Mouse (Mus musculus): ENCODE data around the gene Tekt1. TPM values are rescaled to one million over a fixed set of nuclear protein-coding genes. Genes with fewer than 3 reads are reported as not detected.
"Not testable (repeated sequence)": the region's sequence is repeated elsewhere in the genome, so short reads cannot be mapped to it uniquely, and the experiment has no call there.

Tekt1 gene
- polyA plus RNA-seq, 1 experiment from 2014 or later: 0.19 TPM

GRCm38 (mm10) chr11:72349652-72350051 lies 12.6 kb downstream of the Tekt1 start:
- no peak for ATAC-seq (ENCODE audit: insufficient number of reproducible peaks, insufficient read depth, low FRiP score, low read depth)
- Histone ChIP-seq H3K9ac (ENCODE audit: low read length) (no peak overlapping the region), H3K27ac (replicated peaks in 1 of 2; ENCODE audit: control insufficient read depth in 1 of 2, insufficient read depth in 1 of 2, low read depth in 2 of 2, low read length in 2 of 2) (no peak overlapping the region), H3K4me1 (ENCODE audit: control insufficient read depth in 2 of 2, insufficient read depth in 2 of 2, low read length in 2 of 2) (no peaks in the 10 kb centered on the region), H3K9me3 (ENCODE audit: control insufficient read depth, low read length) (no peaks in the 10 kb centered on the region), H3K4me2 (ENCODE audit: low read length) (no peak overlapping the region), H3K36me3 (ENCODE audit: control insufficient read depth, insufficient read depth, low read length) (no peaks in the 10 kb centered on the region), H3K27me3 (ENCODE audit: control insufficient read depth, insufficient read depth, low read length) (no peaks in the 10 kb centered on the region), H3K4me3 (ENCODE audit: control insufficient read depth in 1 of 2, insufficient read depth in 1 of 2, low read depth in 1 of 2, low read length in 2 of 2) (no peak overlapping the region)
- WGBS: 72% methylated on average over 4 of the region's 4 CpGs

GRCm38 (mm10) chr11:72349016-72349415 lies 13.2 kb downstream of the Tekt1 start:
- no peaks in the 10 kb centered on the region for H3K9me3 ChIP-seq (ENCODE audit: control insufficient read depth, low read length)
- no peaks in the 10 kb centered on the region for H3K36me3 ChIP-seq (ENCODE audit: control insufficient read depth, insufficient read depth, low read length)
- no peaks in the 10 kb centered on the region for H3K4me1 ChIP-seq (ENCODE audit: control insufficient read depth in 2 of 2, insufficient read depth in 2 of 2, low read length in 2 of 2)
- ATAC-seq (ENCODE audit: insufficient number of reproducible peaks, insufficient read depth, low FRiP score, low read depth): no peak
- WGBS: 53% methylated on average over 8 of the region's 8 CpGs
- no peaks in the 10 kb centered on the region for H3K27me3 ChIP-seq (ENCODE audit: control insufficient read depth, insufficient read depth, low read length)
- no peak overlapping the region for H3K4me3 ChIP-seq (ENCODE audit: control insufficient read depth in 1 of 2, insufficient read depth in 1 of 2, low read depth in 1 of 2, low read length in 2 of 2)
- H3K4me2 ChIP-seq (ENCODE audit: low read length): no peak overlapping the region
- H3K27ac ChIP-seq (replicated peaks in 1 of 2; ENCODE audit: control insufficient read depth in 1 of 2, insufficient read depth in 1 of 2, low read depth in 2 of 2, low read length in 2 of 2): no peak overlapping the region
- no peak overlapping the region for H3K9ac ChIP-seq (ENCODE audit: low read length)

- H3K4me1 ChIP-seq (ENCODE audit: control insufficient read depth in 2 of 2, insufficient read depth in 2 of 2, low read length in 2 of 2): no peaks in the 10 kb centered on the region
- WGBS: 45% methylated on average over 10 of the region's 10 CpGs
- H3K9me3 ChIP-seq (ENCODE audit: control insufficient read depth, low read length): no peaks in the 10 kb centered on the region
- no peaks in the 10 kb centered on the region for H3K27me3 ChIP-seq (ENCODE audit: control insufficient read depth, insufficient read depth, low read length)
- no peak for ATAC-seq (ENCODE audit: insufficient number of reproducible peaks, insufficient read depth, low FRiP score, low read depth)
- H3K27ac ChIP-seq (replicated peaks in 1 of 2; ENCODE audit: control insufficient read depth in 1 of 2, insufficient read depth in 1 of 2, low read depth in 2 of 2, low read length in 2 of 2): no peak overlapping the region
- H3K9ac ChIP-seq (ENCODE audit: low read length): no peak overlapping the region
- H3K36me3 ChIP-seq (ENCODE audit: control insufficient read depth, insufficient read depth, low read length): no peaks in the 10 kb centered on the region
- no peak overlapping the region for H3K4me2 ChIP-seq (ENCODE audit: low read length)
- no peak overlapping the region for H3K4me3 ChIP-seq (ENCODE audit: control insufficient read depth in 1 of 2, insufficient read depth in 1 of 2, low read depth in 1 of 2, low read length in 2 of 2)
Observed at GRCm38 (mm10) chr11:72348563-72348962, 13.7 kb downstream of the Tekt1 start.

GRCm38 (mm10) chr11:72344486-72344885 lies 17.8 kb downstream of the Tekt1 start:
- Histone ChIP-seq H3K9me3 (ENCODE audit: control insufficient read depth, low read length) (no peaks in the 10 kb centered on the region), H3K9ac (ENCODE audit: low read length) (no peak overlapping the region), H3K4me1 (ENCODE audit: control insufficient read depth in 2 of 2, insufficient read depth in 2 of 2, low read length in 2 of 2) (no peaks in the 10 kb centered on the region; a peak in 1 of 4 replicates), H3K27ac (replicated peaks in 1 of 2; ENCODE audit: control insufficient read depth in 1 of 2, insufficient read depth in 1 of 2, low read depth in 2 of 2, low read length in 2 of 2) (no peak overlapping the region), H3K36me3 (ENCODE audit: control insufficient read depth, insufficient read depth, low read length) (no peaks in the 10 kb centered on the region), H3K4me3 (ENCODE audit: control insufficient read depth in 1 of 2, insufficient read depth in 1 of 2, low read depth in 1 of 2, low read length in 2 of 2) (no peak overlapping the region), H3K27me3 (ENCODE audit: control insufficient read depth, insufficient read depth, low read length) (no peaks in the 10 kb centered on the region), H3K4me2 (ENCODE audit: low read length) (no peak overlapping the region)
- WGBS: 90% methylated on average over 11 of the region's 11 CpGs
- no peak for ATAC-seq (ENCODE audit: insufficient number of reproducible peaks, insufficient read depth, low FRiP score, low read depth)

- H3K9ac ChIP-seq (ENCODE audit: low read length): no peak overlapping the region
- ATAC-seq (ENCODE audit: insufficient number of reproducible peaks, insufficient read depth, low FRiP score, low read depth): no peak
- no peaks in the 10 kb centered on the region for H3K9me3 ChIP-seq (ENCODE audit: control insufficient read depth, low read length)
- no peak overlapping the region for H3K4me3 ChIP-seq (ENCODE audit: control insufficient read depth in 1 of 2, insufficient read depth in 1 of 2, low read depth in 1 of 2, low read length in 2 of 2)
- WGBS: 21% methylated on average over 8 of the region's 8 CpGs
- no peak overlapping the region for H3K27ac ChIP-seq (replicated peaks in 1 of 2; ENCODE audit: control insufficient read depth in 1 of 2, insufficient read depth in 1 of 2, low read depth in 2 of 2, low read length in 2 of 2)
- H3K4me1 ChIP-seq (ENCODE audit: control insufficient read depth in 2 of 2, insufficient read depth in 2 of 2, low read length in 2 of 2): no peaks in the 10 kb centered on the region; a peak in 1 of 4 replicates
- no peak overlapping the region for H3K4me2 ChIP-seq (ENCODE audit: low read length)
- H3K36me3 ChIP-seq (ENCODE audit: control insufficient read depth, insufficient read depth, low read length): no peaks in the 10 kb centered on the region
- no peaks in the 10 kb centered on the region for H3K27me3 ChIP-seq (ENCODE audit: control insufficient read depth, insufficient read depth, low read length)
Observed at GRCm38 (mm10) chr11:72343904-72344303, 18.3 kb downstream of the Tekt1 start.

- H3K4me3 ChIP-seq (ENCODE audit: control insufficient read depth in 1 of 2, insufficient read depth in 1 of 2, low read depth in 1 of 2, low read length in 2 of 2); H3K27ac ChIP-seq (replicated peaks in 1 of 2; ENCODE audit: control insufficient read depth in 1 of 2, insufficient read depth in 1 of 2, low read depth in 2 of 2, low read length in 2 of 2); H3K36me3 ChIP-seq (ENCODE audit: control insufficient read depth, insufficient read depth, low read length); H3K4me2 ChIP-seq (ENCODE audit: low read length); H3K27me3 ChIP-seq (ENCODE audit: control insufficient read depth, insufficient read depth, low read length); H3K4me1 ChIP-seq (ENCODE audit: control insufficient read depth in 2 of 2, insufficient read depth in 2 of 2, low read length in 2 of 2); ATAC-seq (ENCODE audit: insufficient number of reproducible peaks, insufficient read depth, low FRiP score, low read depth); H3K9me3 ChIP-seq (ENCODE audit: control insufficient read depth, low read length); H3K9ac ChIP-seq (ENCODE audit: low read length): not testable (repeated sequence)
- 93% methylated on average over 5 of the region's 5 CpGs for WGBS
Observed at GRCm38 (mm10) chr11:72343238-72343625, 19.0 kb downstream of the Tekt1 start.

- H3K4me3 ChIP-seq (ENCODE audit: control insufficient read depth in 1 of 2, insufficient read depth in 1 of 2, low read depth in 1 of 2, low read length in 2 of 2): no peak overlapping the region
- H3K36me3 ChIP-seq (ENCODE audit: control insufficient read depth, insufficient read depth, low read length): no peaks in the 10 kb centered on the region
- WGBS: 12% methylated on average over 7 of the region's 7 CpGs
- no peak for ATAC-seq (ENCODE audit: insufficient number of reproducible peaks, insufficient read depth, low FRiP score, low read depth)
- no peaks in the 10 kb centered on the region; a peak in 2 of 4 replicates for H3K4me1 ChIP-seq (ENCODE audit: control insufficient read depth in 2 of 2, insufficient read depth in 2 of 2, low read length in 2 of 2)
- H3K9me3 ChIP-seq (ENCODE audit: control insufficient read depth, low read length): no peaks in the 10 kb centered on the region
- H3K9ac ChIP-seq (ENCODE audit: low read length): no peak overlapping the region
- H3K27ac ChIP-seq (replicated peaks in 1 of 2; ENCODE audit: control insufficient read depth in 1 of 2, insufficient read depth in 1 of 2, low read depth in 2 of 2, low read length in 2 of 2): no peak overlapping the region
- no peaks in the 10 kb centered on the region for H3K27me3 ChIP-seq (ENCODE audit: control insufficient read depth, insufficient read depth, low read length)
- H3K4me2 ChIP-seq (ENCODE audit: low read length): 0 out of 2 replicates have a peak overlapping the region, but pooled peaks have one; percentile 3
Observed at GRCm38 (mm10) chr11:72342549-72343237, 19.5 kb downstream of the Tekt1 start.

GRCm38 (mm10) chr11:72339716-72340115 lies 22.5 kb downstream of the Tekt1 start:
- no peak overlapping the region for H3K4me2 ChIP-seq (ENCODE audit: low read length)
- no peak overlapping the region for H3K27ac ChIP-seq (replicated peaks in 1 of 2; ENCODE audit: control insufficient read depth in 1 of 2, insufficient read depth in 1 of 2, low read depth in 2 of 2, low read length in 2 of 2)
- no peaks in the 10 kb centered on the region; a peak in 2 of 4 replicates for H3K4me1 ChIP-seq (ENCODE audit: control insufficient read depth in 2 of 2, insufficient read depth in 2 of 2, low read length in 2 of 2)
- H3K27me3 ChIP-seq (ENCODE audit: control insufficient read depth, insufficient read depth, low read length): no peaks in the 10 kb centered on the region
- whole genome bisulfite sequencing: 82% methylated on average over 4 of the region's 4 CpGs
- no peak for ATAC-seq (ENCODE audit: insufficient number of reproducible peaks, insufficient read depth, low FRiP score, low read depth)
- no peak overlapping the region for H3K9ac ChIP-seq (ENCODE audit: low read length)
- H3K36me3 ChIP-seq (ENCODE audit: control insufficient read depth, insufficient read depth, low read length): no peaks in the 10 kb centered on the region
- H3K9me3 ChIP-seq (ENCODE audit: control insufficient read depth, low read length): no peaks in the 10 kb centered on the region
- no peak overlapping the region for H3K4me3 ChIP-seq (ENCODE audit: control insufficient read depth in 1 of 2, insufficient read depth in 1 of 2, low read depth in 1 of 2, low read length in 2 of 2)

Data from heart, embryonic 14.5 days (tissue).